8 mouse cellular contexts compared by ENCODE assay signal in genomic region chr11:86257054-86257453, GRCm38 (mm10). TPM values are rescaled to one million over a fixed set of nuclear protein-coding genes. Genes with fewer than 3 reads are reported as not detected.
DNase-seq lines count a peak whose midpoint lies in the region; ATAC-seq lines count a peak whose summit lies in the region.

No protein-coding gene starts in this region.

- peak; percentile 28; the same call in 1 of the 2 replicates for ATAC-seq in kidney, embryonic 16.5 days (ENCODE audit: low FRiP score, low TSS enrichment)
- ATAC-seq in forebrain, embryonic 12.5 days (ENCODE audit: low FRiP score) = no peak; the same call in 1 of the 2 replicates
- ATAC-seq in limb, embryonic 13.5 days (ENCODE audit: low FRiP score, low read depth) = peak; percentile 48; the same call in 1 of the 2 replicates
- peak; percentile 58 for ATAC-seq in neural tube, embryonic 13.5 days (ENCODE audit: low read depth)

- peak overlapping the region; percentile 62 for H3K27ac ChIP-seq in kidney, embryonic 16.5 days (ENCODE audit: low read length)
- peak overlapping the region; percentile 68 for H3K27ac ChIP-seq in forebrain, embryonic 12.5 days
- peak overlapping the region; percentile 76 for H3K27ac ChIP-seq in limb, embryonic 13.5 days
- peak overlapping the region; percentile 86 for H3K27ac ChIP-seq in neural tube, embryonic 13.5 days (replicated peaks)

- peaks cover 9% of the 10 kb centered on the region; the same call in 1 of the 2 replicates for H3K36me3 ChIP-seq in kidney, embryonic 16.5 days (ENCODE audit: insufficient read depth, low read length)
- H3K36me3 ChIP-seq in forebrain, embryonic 12.5 days (replicated peaks) = peaks cover 12% of the 10 kb centered on the region
- H3K36me3 ChIP-seq in limb, embryonic 13.5 days = peaks cover 14% of the 10 kb centered on the region
- H3K36me3 ChIP-seq in neural tube, embryonic 13.5 days = peaks cover 14% of the 10 kb centered on the region

- peak overlapping the region; percentile 50 for H3K4me2 ChIP-seq in kidney, embryonic 16.5 days (replicated peaks; ENCODE audit: low read depth, low read length)
- H3K4me2 ChIP-seq in forebrain, embryonic 12.5 days = peak overlapping the region; percentile 76
- peak overlapping the region; percentile 80 for H3K4me2 ChIP-seq in limb, embryonic 13.5 days (replicated peaks)
- H3K4me2 ChIP-seq in neural tube, embryonic 13.5 days = peak overlapping the region; percentile 82

- H3K4me1 ChIP-seq in kidney, embryonic 16.5 days (ENCODE audit: insufficient read depth, low read length) = peaks cover 11% of the 10 kb centered on the region
- H3K4me1 ChIP-seq in forebrain, embryonic 12.5 days = peaks cover 15% of the 10 kb centered on the region
- H3K4me1 ChIP-seq in limb, embryonic 13.5 days = peaks cover 15% of the 10 kb centered on the region
- H3K4me1 ChIP-seq in neural tube, embryonic 13.5 days (replicated peaks) = peaks cover 17% of the 10 kb centered on the region

- no peaks in the 10 kb centered on the region for H3K9me3 ChIP-seq in kidney, embryonic 16.5 days (ENCODE audit: low read length)
- no peaks in the 10 kb centered on the region for H3K9me3 ChIP-seq in forebrain, embryonic 12.5 days
- H3K9me3 ChIP-seq in limb, embryonic 13.5 days = no peaks in the 10 kb centered on the region
- H3K9me3 ChIP-seq in neural tube, embryonic 13.5 days = no peaks in the 10 kb centered on the region

- H3K9ac ChIP-seq in kidney, embryonic 16.5 days (replicated peaks; ENCODE audit: low read length) = peak overlapping the region; percentile 88
- H3K9ac ChIP-seq in forebrain, embryonic 12.5 days = peak overlapping the region; percentile 88
- H3K9ac ChIP-seq in limb, embryonic 13.5 days = peak overlapping the region; percentile 91
- H3K9ac ChIP-seq in neural tube, embryonic 13.5 days = peak overlapping the region; percentile 91

- H3K4me3 ChIP-seq in kidney, embryonic 16.5 days (ENCODE audit: low read length) = peak overlapping the region; percentile 79
- H3K4me3 ChIP-seq in forebrain, embryonic 12.5 days (replicated peaks) = peak overlapping the region; percentile 72
- H3K4me3 ChIP-seq in limb, embryonic 13.5 days = peak overlapping the region; percentile 77
- peak overlapping the region; percentile 76 for H3K4me3 ChIP-seq in neural tube, embryonic 13.5 days

- no peaks in the 10 kb centered on the region for H3K27me3 ChIP-seq in kidney, embryonic 16.5 days (ENCODE audit: insufficient read depth, low read length)
- H3K27me3 ChIP-seq in forebrain, embryonic 12.5 days = no peaks in the 10 kb centered on the region
- H3K27me3 ChIP-seq in limb, embryonic 13.5 days = no peaks in the 10 kb centered on the region
- H3K27me3 ChIP-seq in neural tube, embryonic 13.5 days = no peaks in the 10 kb centered on the region

- intact Hi-C loops in left cerebral cortex, postnatal 14 days (cut with DNase I) = loop anchor here (5.0 to 10.0 kb wide), 2 partner anchors 100 to 178 kb away; partner anchors contain the start of gene Med13

- WGBS in kidney, embryonic 16.5 days = under 1% methylated on average over 22 of the region's 22 CpGs
- 0% methylated on average over 21 of the region's 22 CpGs for WGBS in forebrain, embryonic 12.5 days
- under 1% methylated on average over 22 of the region's 22 CpGs for WGBS in limb, embryonic 13.5 days
- WGBS in neural tube, embryonic 13.5 days = under 1% methylated on average over 22 of the region's 22 CpGs

- DNase-seq in kidney, adult 18-20 months = no peak
- DNase-seq in MN1 (ENCODE audit: low spot score) = peak; percentile 63
- DNase-seq in left cerebral cortex, postnatal 14 days (ENCODE audit: low spot score in 2 of 2) = no peak
- DNase-seq in adrenal gland, adult 2 months = no peak

RNA-seq across cellular contexts. Expression of gene Ints2, which starts 0.3 kb away (rescaled TPM):
- polyA plus RNA-seq in kidney, embryonic 16.5 days (2015; fragmentation: Nextera tagmentation; extraction: Ambion mirVana) = 32.1 and 33.2 TPM in 2 replicates
- polyA plus RNA-seq in forebrain, embryonic 12.5 days (2016; fragmentation: Nextera tagmentation; extraction: Ambion mirVana) = 53.4 and 55.2 TPM in 2 replicates
- polyA plus RNA-seq in limb, embryonic 13.5 days (2015; fragmentation: Nextera tagmentation; extraction: Ambion mirVana) = 34.3 and 35.3 TPM in 2 replicates
- polyA plus RNA-seq in neural tube, embryonic 13.5 days (2015; fragmentation: Nextera tagmentation; extraction: Ambion mirVana) = 18.6 and 28.2 TPM in 2 replicates
- 10 to 100 TPM; 23.4 to 26.3 TPM for total RNA-seq in left cerebral cortex, postnatal 14 days (2021)
- 10 to 100 TPM; 21.8 to 22.7 TPM for total RNA-seq in adrenal gland, adult 2 months (2021)
- polyA plus RNA-seq in adrenal gland, adult 2 months (2012; rRNA removed) = 5.0 and 5.1 TPM in 2 replicates

RNA-seq across cellular contexts. Expression of gene Brip1, which starts 56.1 kb away (rescaled TPM):
- 11.1 and 13.1 TPM in 2 replicates for polyA plus RNA-seq in kidney, embryonic 16.5 days (2015; fragmentation: Nextera tagmentation; extraction: Ambion mirVana)
- polyA plus RNA-seq in forebrain, embryonic 12.5 days (2016; fragmentation: Nextera tagmentation; extraction: Ambion mirVana) = 9.3 and 9.8 TPM in 2 replicates
- 8.4 and 9.5 TPM in 2 replicates for polyA plus RNA-seq in limb, embryonic 13.5 days (2015; fragmentation: Nextera tagmentation; extraction: Ambion mirVana)
- 1.4 and 2.3 TPM in 2 replicates for polyA plus RNA-seq in neural tube, embryonic 13.5 days (2015; fragmentation: Nextera tagmentation; extraction: Ambion mirVana)
- total RNA-seq in left cerebral cortex, postnatal 14 days (2021) = 1 to 10 TPM in 1 of 2 experiments, under 1 TPM in 1; 0.40 to 1.6 TPM
- under 1 TPM; 0.63 to 0.73 TPM for total RNA-seq in adrenal gland, adult 2 months (2021)
- 0.01 TPM in 1 of 2 replicates, not detected in the other for polyA plus RNA-seq in adrenal gland, adult 2 months (2012; rRNA removed)
